Mouse (Mus musculus) thymus, postnatal 0 days (tissue): ENCODE data around the gene Plcb2. TPM values are rescaled to one million over a fixed set of nuclear protein-coding genes. Genes with fewer than 3 reads are reported as not detected.

Experiments used
- DNase-seq: peaks from one replicate; pipeline ENCODE4 v3.0.0-alpha.2; 2015; ENCODE audit warnings: low spot score
- polyA plus RNA-seq: library from polyadenylated mRNA; unstranded; fragments of >200 nt; fragmentation: Nextera tagmentation; extraction: Ambion mirVana; gene quantifications from 2 replicates; pipeline ENCODE4 v1.2.1, GENCODE M21; 2015

Gene Plcb2
- polyA plus RNA-seq, 1 experiment from 2014 or later: 11.8 TPM

- DNase-seq: no peak
Measured at GRCm38 (mm10) chr2:118693370-118693966, 34.8 kb downstream of the Plcb2 start.

- DNase-seq: no peak
Measured at GRCm38 (mm10) chr2:118689875-118690274, 38.4 kb downstream of the Plcb2 start.

GRCm38 (mm10) chr2:118687791-118688190 lies 40.4 kb downstream of the Plcb2 start:
- DNase-seq: no peak

- DNase-seq: no peak
Measured at GRCm38 (mm10) chr2:118686693-118687092, 41.5 kb downstream of the Plcb2 start.

GRCm38 (mm10) chr2:118685088-118685487 lies 43.1 kb downstream of the Plcb2 start:
- no peak for DNase-seq

GRCm38 (mm10) chr2:118682544-118683260 lies 45.5 kb downstream of the Plcb2 start:
- no peak for DNase-seq

- DNase-seq: no peak
Measured at GRCm38 (mm10) chr2:118680926-118681325, 47.3 kb downstream of the Plcb2 start.

GRCm38 (mm10) chr2:118679577-118679976 lies 48.7 kb downstream of the Plcb2 start:
- DNase-seq: no peak

- no peak for DNase-seq
Measured at GRCm38 (mm10) chr2:118677817-118678216, 50.4 kb downstream of the Plcb2 start.

GRCm38 (mm10) chr2:118676839-118677741 lies 51.1 kb downstream of the Plcb2 start:
- no peak for DNase-seq

GRCm38 (mm10) chr2:118674500-118674899 lies 53.7 kb downstream of the Plcb2 start:
- DNase-seq: no peak

GRCm38 (mm10) chr2:118673686-118674465 lies 54.4 kb downstream of the Plcb2 start:
- no peak for DNase-seq

GRCm38 (mm10) chr2:118671728-118672127 lies 56.5 kb downstream of the Plcb2 start:
- DNase-seq: no peak

- no peak for DNase-seq
Measured at GRCm38 (mm10) chr2:118669785-118670184, 58.5 kb downstream of the Plcb2 start.

- DNase-seq: peak; percentile 25
Measured at GRCm38 (mm10) chr2:118669245-118669644, 59.0 kb downstream of the Plcb2 start.

GRCm38 (mm10) chr2:118667181-118667580 lies 61.1 kb downstream of the Plcb2 start:
- no peak for DNase-seq

- DNase-seq: no peak
Measured at GRCm38 (mm10) chr2:118665616-118666015, 62.6 kb downstream of the Plcb2 start.

GRCm38 (mm10) chr2:118664975-118665516 lies 63.2 kb downstream of the Plcb2 start:
- no peak for DNase-seq

- no peak for DNase-seq
Measured at GRCm38 (mm10) chr2:118663804-118664766, 64.2 kb downstream of the Plcb2 start.
